Mouse (Mus musculus): ENCODE data around the gene Gins3. TPM values are rescaled to one million over a fixed set of nuclear protein-coding genes. Genes with fewer than 3 reads are reported as not detected.

Gene Gins3
- polyA plus RNA-seq, 1 experiment from 2014 or later, result 19.6 TPM

GRCm38 (mm10) chr8:95669967-95670366 is 36.7 kb downstream of the Gins3 start:
- ATAC-seq (replicated peaks; ENCODE audit: low FRiP score), result no peak
- H3K4me1 ChIP-seq (replicated peaks; ENCODE audit: control insufficient read depth, insufficient read depth, low read length), result 0 out of 2 replicates have a peak, but pooled peaks cover 3% of the 10 kb centered on the region
- 77% methylated on average over 2 of the region's 2 CpGs for WGBS

GRCm38 (mm10) chr8:95671861-95672260 is 38.6 kb downstream of the Gins3 start:
- Histone ChIP-seq H3K4me2 (no peak overlapping the region), H3K36me3 (ENCODE audit: control insufficient read depth, insufficient read depth, low read length) (no peaks in the 10 kb centered on the region), H3K4me3 (ENCODE audit: low read depth, low read length) (no peak overlapping the region), H3K4me1 (replicated peaks; ENCODE audit: control insufficient read depth, insufficient read depth, low read length) (0 out of 2 replicates have a peak, but pooled peaks cover 3% of the 10 kb centered on the region), H3K27ac (ENCODE audit: low read depth, low read length) (no peak overlapping the region), H3K27me3 (replicated peaks; ENCODE audit: control insufficient read depth, insufficient read depth, low read length) (peaks cover 39% of the 10 kb centered on the region), H3K9me3 (ENCODE audit: control insufficient read depth, low read length) (no peaks in the 10 kb centered on the region), H3K9ac (ENCODE audit: low read depth, low read length) (no peak overlapping the region)
- DNase-seq (ENCODE audit: low spot score) (no peak), ATAC-seq (replicated peaks; ENCODE audit: low FRiP score) (no peak)
- WGBS, result 79% methylated on average over 6 of the region's 6 CpGs

More at GRCm38 (mm10) chr8:95669967-95670366, 36.7 kb downstream of the Gins3 start:
- no peaks in the 10 kb centered on the region for H3K36me3 ChIP-seq (ENCODE audit: control insufficient read depth, insufficient read depth, low read length)
- no peaks in the 10 kb centered on the region for H3K9me3 ChIP-seq (ENCODE audit: control insufficient read depth, low read length)
- no peak overlapping the region for H3K4me3 ChIP-seq (ENCODE audit: low read depth, low read length)
- no peak overlapping the region for H3K9ac ChIP-seq (ENCODE audit: low read depth, low read length)
- no peak overlapping the region for H3K27ac ChIP-seq (ENCODE audit: low read depth, low read length)
- no peak for DNase-seq (ENCODE audit: low spot score)
- H3K4me2 ChIP-seq, result no peak overlapping the region
- peaks cover 21% of the 10 kb centered on the region for H3K27me3 ChIP-seq (replicated peaks; ENCODE audit: control insufficient read depth, insufficient read depth, low read length)

- no peak overlapping the region for H3K9ac ChIP-seq (ENCODE audit: low read depth, low read length)
- no peak overlapping the region for H3K27ac ChIP-seq (ENCODE audit: low read depth, low read length)
- DNase-seq (ENCODE audit: low spot score), result no peak
- H3K4me2 ChIP-seq, result no peak overlapping the region
- no peak for ATAC-seq (replicated peaks; ENCODE audit: low FRiP score)
- H3K4me3 ChIP-seq (ENCODE audit: low read depth, low read length), result no peak overlapping the region
- H3K4me1 ChIP-seq (replicated peaks; ENCODE audit: control insufficient read depth, insufficient read depth, low read length), result peaks cover 3% of the 10 kb centered on the region; the same call in 1 of the 2 replicates
- no peaks in the 10 kb centered on the region for H3K9me3 ChIP-seq (ENCODE audit: control insufficient read depth, low read length)
- WGBS, result 59% methylated on average over 5 of the region's 5 CpGs
- no peaks in the 10 kb centered on the region for H3K36me3 ChIP-seq (ENCODE audit: control insufficient read depth, insufficient read depth, low read length)
- peaks cover 48% of the 10 kb centered on the region for H3K27me3 ChIP-seq (replicated peaks; ENCODE audit: control insufficient read depth, insufficient read depth, low read length)
Measured at GRCm38 (mm10) chr8:95672811-95673210, 39.6 kb downstream of the Gins3 start.

- Histone ChIP-seq H3K4me3 (ENCODE audit: low read depth, low read length) (peak within 1 kb of the TSS; percentile 48), H3K36me3 (ENCODE audit: control insufficient read depth, insufficient read depth, low read length) (no peaks in the 10 kb centered on the region), H3K4me2 (peak within 1 kb of the TSS; percentile 80), H3K9me3 (ENCODE audit: control insufficient read depth, low read length) (no peaks in the 10 kb centered on the region), H3K27me3 (replicated peaks; ENCODE audit: control insufficient read depth, insufficient read depth, low read length) (peaks cover 83% of the 10 kb centered on the region), H3K9ac (ENCODE audit: low read depth, low read length) (no peak within 1 kb of the TSS), H3K27ac (ENCODE audit: low read depth, low read length) (no peak within 1 kb of the TSS), H3K4me1 (replicated peaks; ENCODE audit: control insufficient read depth, insufficient read depth, low read length) (peaks cover 3% of the 10 kb centered on the region; the same call in 1 of the 2 replicates)
- WGBS, result 39% methylated on average over 9 of the region's 9 CpGs
- ATAC-seq (replicated peaks; ENCODE audit: low FRiP score) (no peak), DNase-seq (ENCODE audit: low spot score) (no peak)
Measured at GRCm38 (mm10) chr8:95676631-95677030, 43.4 kb downstream of the Gins3 start, which contains the start of gene Ndrg4. Gene Ndrg4, plus strand, starts transcription at chr8:95676980.

- no peak overlapping the region for H3K9ac ChIP-seq (ENCODE audit: low read depth, low read length)
- H3K4me2 ChIP-seq, result peak overlapping the region; percentile 80
- H3K4me1 ChIP-seq (replicated peaks; ENCODE audit: control insufficient read depth, insufficient read depth, low read length), result peaks cover 3% of the 10 kb centered on the region; the same call in 1 of the 2 replicates
- H3K27me3 ChIP-seq (replicated peaks; ENCODE audit: control insufficient read depth, insufficient read depth, low read length), result peaks cover 85% of the 10 kb centered on the region
- H3K9me3 ChIP-seq (ENCODE audit: control insufficient read depth, low read length), result no peaks in the 10 kb centered on the region
- no peak for DNase-seq (ENCODE audit: low spot score)
- 0% methylated on average over 18 of the region's 48 CpGs for WGBS
- no peak for ATAC-seq (replicated peaks; ENCODE audit: low FRiP score)
- H3K36me3 ChIP-seq (ENCODE audit: control insufficient read depth, insufficient read depth, low read length), result no peaks in the 10 kb centered on the region
- peak overlapping the region; percentile 48 for H3K4me3 ChIP-seq (ENCODE audit: low read depth, low read length)
- no peak overlapping the region for H3K27ac ChIP-seq (ENCODE audit: low read depth, low read length)
Measured at GRCm38 (mm10) chr8:95677591-95678023, 44.4 kb downstream of the Gins3 start.

- 1% methylated on average over 58 of the region's 70 CpGs for WGBS
- H3K4me2 ChIP-seq, result peak overlapping the region; percentile 80
- DNase-seq (ENCODE audit: low spot score) (peak; percentile 53), ATAC-seq (replicated peaks; ENCODE audit: low FRiP score) (no peak)
- H3K27me3 ChIP-seq (replicated peaks; ENCODE audit: control insufficient read depth, insufficient read depth, low read length), result peaks cover 84% of the 10 kb centered on the region
- H3K4me3 ChIP-seq (ENCODE audit: low read depth, low read length), result peak overlapping the region; percentile 48
- peaks cover 3% of the 10 kb centered on the region; the same call in 1 of the 2 replicates for H3K4me1 ChIP-seq (replicated peaks; ENCODE audit: control insufficient read depth, insufficient read depth, low read length)
- no peaks in the 10 kb centered on the region for H3K9me3 ChIP-seq (ENCODE audit: control insufficient read depth, low read length)
- H3K9ac ChIP-seq (ENCODE audit: low read depth, low read length), result no peak overlapping the region
- no peaks in the 10 kb centered on the region for H3K36me3 ChIP-seq (ENCODE audit: control insufficient read depth, insufficient read depth, low read length)
- H3K27ac ChIP-seq (ENCODE audit: low read depth, low read length), result no peak overlapping the region
Measured at GRCm38 (mm10) chr8:95678024-95678611, 44.9 kb downstream of the Gins3 start.

- Histone ChIP-seq H3K9ac (ENCODE audit: low read depth, low read length) (no peak overlapping the region), H3K27me3 (replicated peaks; ENCODE audit: control insufficient read depth, insufficient read depth, low read length) (peaks cover 15% of the 10 kb centered on the region), H3K36me3 (ENCODE audit: control insufficient read depth, insufficient read depth, low read length) (no peaks in the 10 kb centered on the region), H3K27ac (ENCODE audit: low read depth, low read length) (no peak overlapping the region), H3K4me1 (replicated peaks; ENCODE audit: control insufficient read depth, insufficient read depth, low read length) (no peaks in the 10 kb centered on the region), H3K4me2 (no peak overlapping the region), H3K4me3 (ENCODE audit: low read depth, low read length) (no peak overlapping the region), H3K9me3 (ENCODE audit: control insufficient read depth, low read length) (no peaks in the 10 kb centered on the region)
- 71% methylated on average over 10 of the region's 10 CpGs for WGBS
- DNase-seq (ENCODE audit: low spot score) (no peak), ATAC-seq (replicated peaks; ENCODE audit: low FRiP score) (no peak)
Measured at GRCm38 (mm10) chr8:95688073-95688672, 54.9 kb downstream of the Gins3 start.

- H3K4me2 ChIP-seq, result no peak overlapping the region
- no peak overlapping the region for H3K27ac ChIP-seq (ENCODE audit: low read depth, low read length)
- ATAC-seq (replicated peaks; ENCODE audit: low FRiP score) (no peak), DNase-seq (ENCODE audit: low spot score) (no peak)
- H3K4me1 ChIP-seq (replicated peaks; ENCODE audit: control insufficient read depth, insufficient read depth, low read length), result no peaks in the 10 kb centered on the region
- no peak overlapping the region for H3K4me3 ChIP-seq (ENCODE audit: low read depth, low read length)
- H3K9ac ChIP-seq (ENCODE audit: low read depth, low read length), result no peak overlapping the region
- no peaks in the 10 kb centered on the region for H3K9me3 ChIP-seq (ENCODE audit: control insufficient read depth, low read length)
- H3K36me3 ChIP-seq (ENCODE audit: control insufficient read depth, insufficient read depth, low read length), result no peaks in the 10 kb centered on the region
- WGBS, result 73% methylated on average over 13 of the region's 13 CpGs
- H3K27me3 ChIP-seq (replicated peaks; ENCODE audit: control insufficient read depth, insufficient read depth, low read length), result peaks cover 25% of the 10 kb centered on the region
Measured at GRCm38 (mm10) chr8:95690929-95691541, 57.8 kb downstream of the Gins3 start.
